Mouse (Mus musculus) brown adipose tissue, adult 24 weeks (tissue): Measurements from ENCODE around the gene Gal3st2c. TPM values are rescaled to one million over a fixed set of nuclear protein-coding genes. Genes with fewer than 3 reads are reported as not detected.
"Not testable (repeated sequence)": the region's sequence is repeated elsewhere in the genome, so short reads cannot be mapped to it uniquely, and the experiment has no call there.

Experiments
- H3K27ac ChIP-seq: fragments of 200-500 bp; replicated peaks from 2 replicates; pipeline ENCODE4 v1.5.1; 2012; ENCODE audit warnings: low read depth, mild to moderate bottlenecking, low read length
- H3K4me1 ChIP-seq: fragments of 200-500 bp; 2 replicates; pipeline ENCODE4 v1.6.1; 2012; ENCODE audit warnings: low read length, mixed read lengths; ENCODE audit not compliant: control insufficient read depth, insufficient read depth, insufficient read length
- H3K4me3 ChIP-seq: fragments of 200-500 bp; 2 replicates; pipeline ENCODE4 v1.5.1; 2012; ENCODE audit warnings: low read depth, mild to moderate bottlenecking, low read length, moderate library complexity; ENCODE audit not compliant: insufficient read depth
- polyA plus RNA-seq: library from polyadenylated mRNA; stranded (reverse); fragments of >200 nt; gene quantifications from 2 replicates; pipeline ENCODE4 v1.2.4, GENCODE M21; 2012; ENCODE audit not compliant: missing spikeins, insufficient read depth, insufficient read length

Gal3st2c gene
- not detected in 2 replicates for polyA plus RNA-seq

DNA sequence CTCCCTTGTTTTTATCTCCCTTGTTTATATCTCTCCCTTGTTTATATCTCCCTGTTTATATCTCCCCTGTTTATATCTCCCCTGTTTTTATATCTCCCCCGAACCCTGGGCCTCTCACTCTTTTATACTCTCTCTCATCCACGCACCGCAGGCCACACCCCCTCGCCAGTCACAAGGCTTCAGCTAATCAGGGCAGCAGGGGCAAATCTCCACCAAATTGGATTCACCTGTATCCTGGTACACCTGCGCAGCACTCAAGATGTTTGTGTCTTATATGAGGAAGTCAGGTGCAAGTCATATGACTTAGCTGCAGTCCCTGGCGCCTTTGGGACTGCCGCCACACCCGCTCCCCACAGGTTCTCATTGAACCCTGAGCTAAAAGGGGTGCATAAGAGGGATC, at the start of gene Gal3st2c:
Gal3st2c (plus strand) TSS at position 301 of the 400 bp plus-strand sequence.
- not testable (repeated sequence) for H3K27ac ChIP-seq, H3K4me3 ChIP-seq, H3K4me1 ChIP-seq

- not testable (repeated sequence) for H3K4me1 ChIP-seq, H3K27ac ChIP-seq, H3K4me3 ChIP-seq
These were observed 41.2 kb upstream of the Gal3st2c start for GRCm38 (mm10) chr1:93949087-93949486.

DNA sequence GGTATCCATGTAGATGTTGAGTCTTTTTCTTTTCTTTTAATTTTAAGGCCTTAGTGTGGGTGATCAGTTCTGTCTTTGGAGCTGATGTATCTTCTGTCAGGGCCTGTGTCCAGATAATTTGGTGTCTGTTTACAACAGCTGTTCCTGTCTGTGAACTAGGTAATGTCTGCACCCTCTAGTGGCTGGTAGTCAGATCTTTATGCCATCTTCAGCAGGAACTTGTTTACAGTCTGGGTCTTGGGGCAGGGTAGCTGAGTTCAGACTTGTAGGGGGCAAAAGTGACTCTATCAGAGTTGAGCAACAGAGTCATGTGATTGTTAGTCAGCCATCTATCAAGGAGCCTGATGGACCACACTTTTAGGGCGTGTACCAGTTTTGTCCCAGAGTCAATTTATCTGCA, 23.8 kb upstream of the Gal3st2c start:
- not testable (repeated sequence) for H3K4me1 ChIP-seq, H3K27ac ChIP-seq, H3K4me3 ChIP-seq

- H3K27ac ChIP-seq, H3K4me1 ChIP-seq, H3K4me3 ChIP-seq: not testable (repeated sequence)
These were observed 19.9 kb upstream of the Gal3st2c start for GRCm38 (mm10) chr1:93970380-93970779.

DNA sequence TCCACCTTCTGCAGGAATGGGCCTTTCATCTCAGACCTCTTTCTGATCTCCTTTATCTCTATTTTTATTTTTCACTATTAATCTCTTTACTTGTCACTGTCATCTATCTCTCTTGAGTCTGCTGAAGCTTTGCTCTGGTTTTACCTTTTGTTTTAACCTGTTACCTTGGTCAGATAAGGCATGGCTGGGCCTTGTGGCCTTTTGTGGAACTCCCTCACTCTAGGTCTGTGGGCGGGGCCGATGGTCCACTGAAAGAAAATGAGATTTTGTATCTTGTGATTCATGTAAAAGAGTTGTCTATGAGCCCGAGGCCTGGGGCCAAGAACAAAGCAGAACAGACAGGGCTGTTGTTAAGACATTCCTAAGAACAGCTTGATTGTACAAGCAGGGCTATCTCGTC, 19.5 kb upstream of the Gal3st2c start:
- not testable (repeated sequence) for H3K4me3 ChIP-seq, H3K27ac ChIP-seq, H3K4me1 ChIP-seq

GRCm38 (mm10) chr1:93975764-93976163, 14.5 kb upstream of the Gal3st2c start:
- not testable (repeated sequence) for H3K4me1 ChIP-seq, H3K4me3 ChIP-seq, H3K27ac ChIP-seq

DNA sequence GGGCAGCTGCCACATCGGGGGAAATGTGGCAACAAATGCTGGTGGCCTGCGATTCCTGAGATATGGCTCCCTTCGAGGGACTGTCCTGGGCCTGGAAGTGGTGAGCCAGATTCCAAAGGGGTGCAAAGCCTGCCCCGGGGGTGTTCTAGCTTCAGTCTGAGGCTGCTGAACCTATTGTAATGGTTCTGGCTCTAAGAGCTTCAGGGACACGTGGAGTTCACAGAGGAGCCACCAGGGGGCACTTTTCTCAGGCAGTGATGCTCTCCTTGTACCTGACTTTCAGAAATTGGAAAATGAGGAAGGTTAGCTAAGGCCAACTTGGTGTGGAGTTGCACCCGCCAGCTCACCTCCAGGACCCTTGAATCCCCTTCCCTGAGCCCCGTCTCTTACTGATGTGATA, 12.0 kb upstream of the Gal3st2c start:
- not testable (repeated sequence) for H3K4me3 ChIP-seq, H3K4me1 ChIP-seq, H3K27ac ChIP-seq

DNA sequence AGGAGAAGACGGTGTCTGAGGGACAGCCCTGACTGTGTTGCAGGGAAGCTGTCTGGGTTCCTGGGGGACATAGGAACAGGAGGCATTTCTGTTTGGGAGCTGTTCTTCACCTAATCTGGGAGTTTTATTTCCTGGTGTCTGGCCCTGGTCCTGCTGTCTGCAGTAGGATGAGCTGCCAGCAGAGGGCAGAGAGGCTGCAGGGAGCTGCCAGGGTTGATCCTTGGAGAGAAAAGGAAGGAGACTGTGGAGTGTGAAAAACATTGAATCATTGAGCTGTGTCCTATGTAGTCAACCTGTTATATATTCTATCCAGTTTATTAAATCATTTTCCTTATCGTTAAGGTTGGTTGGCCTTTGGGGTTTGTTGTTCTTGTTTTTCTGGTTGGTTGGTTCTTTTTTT, 9.4 kb upstream of the Gal3st2c start:
- not testable (repeated sequence) for H3K27ac ChIP-seq, H3K4me3 ChIP-seq, H3K4me1 ChIP-seq

DNA sequence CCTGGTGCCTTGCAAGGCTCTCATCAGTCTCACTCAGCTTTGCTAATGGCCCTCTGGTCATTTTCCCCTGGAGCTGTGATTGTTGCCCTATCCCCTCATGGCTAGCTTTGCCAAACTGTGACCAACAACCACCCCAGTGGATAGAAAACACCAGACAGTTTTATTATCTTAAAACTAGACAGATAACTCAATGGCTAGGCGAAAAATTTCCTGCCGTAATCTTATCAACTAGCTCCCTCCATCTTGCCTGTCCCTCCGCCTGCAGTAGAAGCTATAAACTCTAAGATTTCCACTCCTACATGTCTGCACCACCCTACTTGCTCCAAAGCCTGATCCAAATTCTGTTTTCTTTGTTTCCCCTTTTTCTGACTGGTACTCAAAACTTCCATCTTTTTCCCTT, 4.1 kb upstream of the Gal3st2c start:
- no peaks in the 10 kb centered on the region for H3K4me1 ChIP-seq
- H3K27ac ChIP-seq = no peak overlapping the region
- no peak overlapping the region for H3K4me3 ChIP-seq

- Histone ChIP-seq H3K4me3 (no peak overlapping the region), H3K27ac (no peak overlapping the region), H3K4me1 (no peaks in the 10 kb centered on the region)
These were observed 1.5 kb upstream of the Gal3st2c start for GRCm38 (mm10) chr1:93988786-93989185.

- not testable (repeated sequence) for H3K4me3 ChIP-seq, H3K4me1 ChIP-seq, H3K27ac ChIP-seq
These were observed 759 bp downstream of the Gal3st2c start for GRCm38 (mm10) chr1:93991068-93991467.

GRCm38 (mm10) chr1:93991491-93991890, 1.2 kb downstream of the Gal3st2c start:
- H3K4me1 ChIP-seq, H3K4me3 ChIP-seq: not testable (repeated sequence)

GRCm38 (mm10) chr1:94001023-94001422, 10.7 kb downstream of the Gal3st2c start:
- H3K27ac ChIP-seq = no peak overlapping the region
- no peak overlapping the region for H3K4me3 ChIP-seq

More at GRCm38 (mm10) chr1:93991491-93991890, 1.2 kb downstream of the Gal3st2c start:
- H3K27ac ChIP-seq = not testable (repeated sequence)

DNA sequence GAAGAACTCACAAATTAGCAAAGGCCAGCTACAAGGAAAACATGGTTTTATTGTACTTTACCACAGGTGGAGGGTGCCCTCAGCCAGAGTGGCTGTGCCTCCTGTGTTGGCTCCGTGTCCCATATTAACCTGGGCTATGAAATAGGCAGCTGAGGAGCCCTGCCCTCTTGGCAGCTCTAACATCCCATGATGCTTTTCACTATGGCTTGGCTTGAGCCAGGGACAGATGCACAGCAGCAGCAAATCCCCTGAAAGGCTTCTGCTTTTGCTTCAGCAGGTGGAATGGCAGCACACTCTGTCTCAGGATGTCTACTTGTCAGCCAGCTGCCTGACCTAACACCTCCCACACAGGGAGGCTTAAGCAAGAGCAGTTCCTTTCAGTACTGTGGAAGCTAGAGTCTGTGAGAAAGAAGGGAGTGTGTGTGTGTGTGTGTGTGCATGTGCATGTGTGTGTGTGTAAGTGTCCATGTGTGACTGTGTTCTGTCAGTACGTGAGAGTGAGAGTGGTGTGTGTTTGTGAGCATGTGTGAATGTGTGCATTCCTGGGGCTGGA, 15.7 kb downstream of the Gal3st2c start:
- H3K4me3 ChIP-seq, H3K27ac ChIP-seq, H3K4me1 ChIP-seq: not testable (repeated sequence)

More at GRCm38 (mm10) chr1:94001023-94001422, 10.7 kb downstream of the Gal3st2c start:
- H3K4me1 ChIP-seq = no peaks in the 10 kb centered on the region

- not testable (repeated sequence) for H3K4me3 ChIP-seq, H3K27ac ChIP-seq, H3K4me1 ChIP-seq
These were observed 18.5 kb downstream of the Gal3st2c start for GRCm38 (mm10) chr1:94008826-94009225.

DNA sequence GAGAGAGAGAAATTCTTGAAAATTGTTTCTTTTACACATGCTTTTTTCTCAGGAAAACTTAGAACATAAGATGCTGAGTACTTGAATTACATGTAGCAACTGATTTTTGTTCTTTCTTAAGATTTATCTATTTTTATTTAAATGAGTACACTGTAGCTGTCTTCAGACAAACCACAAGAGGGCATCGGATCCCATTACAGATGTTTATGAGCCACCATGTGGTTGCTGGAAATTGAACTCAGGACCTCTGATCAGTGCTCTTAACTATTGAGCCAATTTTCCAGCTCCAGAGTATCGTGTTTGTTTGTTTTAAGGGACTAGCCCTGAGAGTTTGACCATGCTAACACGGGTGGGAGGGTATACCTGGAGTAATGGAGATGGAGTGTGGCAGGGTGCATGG, 21.3 kb downstream of the Gal3st2c start:
- no peak overlapping the region for H3K4me3 ChIP-seq
- H3K27ac ChIP-seq = no peak overlapping the region
- H3K4me1 ChIP-seq = no peaks in the 10 kb centered on the region
